Mouse (Mus musculus): ENCODE measurements around the gene Polr3gl. TPM values are rescaled to one million over a fixed set of nuclear protein-coding genes. Genes with fewer than 3 reads are reported as not detected.

Gene Polr3gl
- total and polyA plus RNA-seq, 2 experiments = 7.0 to 8.2 TPM

- Histone ChIP-seq H3K36me3 (ENCODE audit: control insufficient read depth, insufficient read depth, low read length) (no peaks in the 10 kb centered on the region), H3K27me3 (ENCODE audit: control insufficient read depth, insufficient read depth, low read length) (no peaks in the 10 kb centered on the region), H3K4me3 (ENCODE audit: insufficient read depth, low read depth, low read length) (no peak overlapping the region), H3K9ac (ENCODE audit: low read depth, low read length) (no peak overlapping the region), H3K79me2 (ENCODE audit: control insufficient read depth, insufficient read depth, low read length) (no peaks in the 10 kb centered on the region), H3K27ac (replicated peaks; ENCODE audit: insufficient read depth, low read depth, low read length) (0 out of 2 replicates have a peak overlapping the region, but pooled peaks have one; percentile 14), H3K4me1 (ENCODE audit: control insufficient read depth, insufficient read depth, low read length) (peaks cover 25% of the 10 kb centered on the region)
- DNase-seq (ENCODE audit: extremely low read depth, low read depth, low spot score) = no peak
- 79% methylated on average over 12 of the region's 12 CpGs for WGBS
- TF ChIP-seq CTCF (IDR thresholded peaks at IDR 0.05; ENCODE audit: low read depth, low read length) (no peak), POLR2A (IDR thresholded peaks at IDR 0.05; ENCODE audit: extremely low read depth, insufficient read depth, low read length) (no peak)
These were observed 15.3 kb downstream of the Polr3gl start for GRCm38 (mm10) chr3:96578561-96579238.

DNA sequence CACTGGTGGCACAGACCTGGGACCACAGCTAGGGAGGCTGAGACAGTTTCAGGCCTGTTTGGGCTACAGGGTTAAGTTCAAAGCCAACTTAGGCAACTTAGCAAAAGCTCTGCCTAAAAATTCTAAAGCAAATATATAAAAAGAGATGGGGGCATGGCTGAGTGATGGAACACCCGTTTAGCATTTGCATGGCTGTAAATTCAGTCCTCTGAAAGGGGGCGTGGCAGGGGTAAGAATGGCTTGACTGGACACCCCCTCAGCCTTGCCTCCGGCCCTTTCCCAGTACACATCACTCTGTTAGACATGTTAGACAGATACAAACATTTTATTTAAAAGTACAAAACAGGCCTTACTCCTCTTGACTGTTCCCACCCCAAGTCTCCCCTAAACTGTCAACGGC, 16.4 kb downstream of the Polr3gl start:
- H3K4me1 ChIP-seq (ENCODE audit: control insufficient read depth, insufficient read depth, low read length) = peaks cover 32% of the 10 kb centered on the region
- DNase-seq (ENCODE audit: extremely low read depth, low read depth, low spot score) = no peak
- WGBS = 64% methylated on average over 4 of the region's 4 CpGs
- no peak for TF ChIP-seq POLR2A (IDR thresholded peaks at IDR 0.05; ENCODE audit: extremely low read depth, insufficient read depth, low read length)
- no peak for TF ChIP-seq CTCF (IDR thresholded peaks at IDR 0.05; ENCODE audit: low read depth, low read length)
- H3K27me3 ChIP-seq (ENCODE audit: control insufficient read depth, insufficient read depth, low read length) = no peaks in the 10 kb centered on the region
- H3K79me2 ChIP-seq (ENCODE audit: control insufficient read depth, insufficient read depth, low read length) = no peaks in the 10 kb centered on the region
- no peaks in the 10 kb centered on the region for H3K36me3 ChIP-seq (ENCODE audit: control insufficient read depth, insufficient read depth, low read length)
- H3K9ac ChIP-seq (ENCODE audit: low read depth, low read length) = peak overlapping the region; percentile 10; the same call in 1 of the 2 replicates
- H3K4me3 ChIP-seq (ENCODE audit: insufficient read depth, low read depth, low read length) = no peak overlapping the region
- H3K27ac ChIP-seq (replicated peaks; ENCODE audit: insufficient read depth, low read depth, low read length) = peak overlapping the region; percentile 54

- Histone ChIP-seq H3K36me3 (ENCODE audit: control insufficient read depth, insufficient read depth, low read length) (no peaks in the 10 kb centered on the region), H3K4me3 (ENCODE audit: insufficient read depth, low read depth, low read length) (no peak within 1 kb of the TSS), H3K27me3 (ENCODE audit: control insufficient read depth, insufficient read depth, low read length) (no peaks in the 10 kb centered on the region), H3K9ac (ENCODE audit: low read depth, low read length) (peak within 1 kb of the TSS; percentile 38), H3K27ac (replicated peaks; ENCODE audit: insufficient read depth, low read depth, low read length) (peak within 1 kb of the TSS; percentile 67), H3K4me1 (ENCODE audit: control insufficient read depth, insufficient read depth, low read length) (peaks cover 37% of the 10 kb centered on the region), H3K79me2 (ENCODE audit: control insufficient read depth, insufficient read depth, low read length) (no peaks in the 10 kb centered on the region)
- 34% methylated on average over 17 of the region's 17 CpGs for WGBS
- TF ChIP-seq CTCF (IDR thresholded peaks at IDR 0.05; ENCODE audit: low read depth, low read length) = no peak
- TF ChIP-seq POLR2A (IDR thresholded peaks at IDR 0.05; ENCODE audit: extremely low read depth, insufficient read depth, low read length) = no peak
- DNase-seq (ENCODE audit: extremely low read depth, low read depth, low spot score) = peak; percentile 80
These were observed 17.1 kb downstream of the Polr3gl start, which contains the start of gene Gm16253 for GRCm38 (mm10) chr3:96576690-96577541. Gm16253 (plus strand) TSS chr3:96576984.

- H3K9ac ChIP-seq (ENCODE audit: low read depth, low read length) = peak overlapping the region; percentile 38
- no peaks in the 10 kb centered on the region for H3K27me3 ChIP-seq (ENCODE audit: control insufficient read depth, insufficient read depth, low read length)
- peak; percentile 93 for DNase-seq (ENCODE audit: extremely low read depth, low read depth, low spot score)
- peaks cover 40% of the 10 kb centered on the region for H3K4me1 ChIP-seq (ENCODE audit: control insufficient read depth, insufficient read depth, low read length)
- H3K79me2 ChIP-seq (ENCODE audit: control insufficient read depth, insufficient read depth, low read length) = no peaks in the 10 kb centered on the region
- H3K36me3 ChIP-seq (ENCODE audit: control insufficient read depth, insufficient read depth, low read length) = no peaks in the 10 kb centered on the region
- peak overlapping the region; percentile 67 for H3K27ac ChIP-seq (replicated peaks; ENCODE audit: insufficient read depth, low read depth, low read length)
- 8% methylated on average over 14 of the region's 14 CpGs for WGBS
- no peak overlapping the region for H3K4me3 ChIP-seq (ENCODE audit: insufficient read depth, low read depth, low read length)
- no peak for TF ChIP-seq POLR2A (IDR thresholded peaks at IDR 0.05; ENCODE audit: extremely low read depth, insufficient read depth, low read length)
- no peak for TF ChIP-seq CTCF (IDR thresholded peaks at IDR 0.05; ENCODE audit: low read depth, low read length)
These were observed 17.8 kb downstream of the Polr3gl start for GRCm38 (mm10) chr3:96576005-96576658.

DNA sequence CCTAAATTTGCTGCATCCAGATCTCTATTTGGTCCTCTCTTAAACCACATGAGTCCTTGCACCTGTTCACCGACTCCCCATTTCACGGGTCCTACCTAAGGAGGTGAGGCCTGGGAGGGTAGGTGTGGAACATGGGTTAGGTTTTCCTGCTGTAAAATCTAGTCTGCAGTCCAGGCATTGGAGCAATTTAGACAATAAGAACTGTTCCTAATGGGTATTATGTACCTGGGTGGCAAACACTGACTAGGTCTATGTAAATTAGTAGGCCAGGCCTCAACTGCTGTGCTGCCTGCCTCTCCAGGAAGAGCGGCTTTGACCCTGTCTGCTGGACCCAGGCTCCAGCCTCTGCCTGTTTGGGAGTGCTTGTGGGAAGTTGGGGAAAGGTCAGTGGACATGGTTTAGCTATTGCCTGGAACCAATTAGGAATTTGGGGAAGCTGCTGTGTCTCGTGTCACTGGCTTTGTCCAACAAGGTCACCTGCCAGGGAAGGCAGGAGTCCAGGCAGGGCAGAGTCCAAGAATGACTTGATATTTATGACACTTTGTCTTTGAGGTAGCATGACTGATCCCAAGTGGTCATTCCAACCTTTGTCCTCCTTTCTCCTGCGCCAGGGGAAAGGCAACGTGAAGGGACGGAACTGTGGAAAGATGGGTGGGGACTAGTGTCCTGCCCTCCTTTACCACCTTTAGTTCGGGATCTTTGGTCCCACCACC, 18.6 kb downstream of the Polr3gl start:
- H3K4me1 ChIP-seq (ENCODE audit: control insufficient read depth, insufficient read depth, low read length) = peaks cover 45% of the 10 kb centered on the region
- no peaks in the 10 kb centered on the region for H3K36me3 ChIP-seq (ENCODE audit: control insufficient read depth, insufficient read depth, low read length)
- H3K9ac ChIP-seq (ENCODE audit: low read depth, low read length) = no peak overlapping the region
- no peak overlapping the region for H3K4me3 ChIP-seq (ENCODE audit: insufficient read depth, low read depth, low read length)
- peak overlapping the region; percentile 67 for H3K27ac ChIP-seq (replicated peaks; ENCODE audit: insufficient read depth, low read depth, low read length)
- no peaks in the 10 kb centered on the region for H3K27me3 ChIP-seq (ENCODE audit: control insufficient read depth, insufficient read depth, low read length)
- peak; percentile 100 for DNase-seq (ENCODE audit: extremely low read depth, low read depth, low spot score)
- TF ChIP-seq CTCF (IDR thresholded peaks at IDR 0.05; ENCODE audit: low read depth, low read length) (no peak), POLR2A (IDR thresholded peaks at IDR 0.05; ENCODE audit: extremely low read depth, insufficient read depth, low read length) (no peak)
- WGBS = 40% methylated on average over 8 of the region's 8 CpGs
- no peaks in the 10 kb centered on the region for H3K79me2 ChIP-seq (ENCODE audit: control insufficient read depth, insufficient read depth, low read length)

Data from liver, adult 2 months (tissue).